In the genomic region with DNA sequence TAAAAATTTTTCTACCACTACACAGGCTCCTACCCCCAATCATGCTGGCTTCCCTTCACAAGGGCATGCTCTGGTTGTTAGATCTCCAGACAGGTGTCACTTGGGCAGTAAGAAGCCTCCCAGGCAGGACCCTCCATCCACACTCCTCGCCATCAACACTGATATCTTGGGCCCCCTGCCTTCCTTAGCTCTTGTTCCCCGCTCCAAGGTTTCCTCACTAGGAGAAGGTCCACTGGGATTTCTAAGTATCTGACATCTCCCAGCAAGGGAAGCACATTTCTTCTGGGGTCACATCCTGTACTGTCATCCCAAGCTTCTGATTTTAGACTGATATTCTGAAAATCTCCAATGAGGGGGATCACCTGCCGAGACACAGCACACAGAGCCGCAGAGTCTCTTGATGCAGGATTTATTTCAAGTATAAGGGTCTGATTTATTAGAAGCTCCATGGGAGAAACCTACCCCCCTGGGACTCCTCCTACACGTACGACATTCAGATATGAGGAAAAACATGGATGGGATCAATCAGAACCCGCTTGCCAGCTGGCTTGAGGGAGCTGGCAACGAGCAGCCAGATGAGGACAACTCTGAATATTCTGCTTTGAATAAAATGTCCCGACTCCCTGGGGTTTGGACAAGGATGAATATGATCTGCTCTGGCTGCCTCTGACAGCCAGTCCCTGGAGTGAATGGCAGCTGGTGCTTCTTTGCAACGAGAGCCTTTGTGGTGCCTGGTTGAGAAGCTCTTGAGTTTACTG, we compare ENCODE assay signal across 17 mouse cellular contexts.
A peak's percentile ranks its signal among the peaks of the same experiment; 100 is the strongest.
DNase-seq lines count a peak whose midpoint lies in the region; ATAC-seq lines count a peak whose summit lies in the region.
"Had no signal": no experiment of that assay in that cellular context is flagged by ENCODE, and none has a peak within 500 bp of the region (broad histone marks: within the 10 kb centered on the region; RNA-seq: fewer than 3 reads in every experiment).

No protein-coding gene starts in this region.

- H3K4me1 ChIP-seq in heart, embryonic 12.5 days (replicated peaks), result no peaks in the 10 kb centered on the region
- H3K4me1 ChIP-seq: forebrain, embryonic 13.5 days; limb, embryonic 15.5 days had no signal

- no peak overlapping the region for H3K4me2 ChIP-seq in heart, embryonic 12.5 days
- H3K4me2 ChIP-seq: forebrain, embryonic 13.5 days; limb, embryonic 15.5 days had no signal

- 78% methylated on average over 10 of the region's 10 CpGs for WGBS in heart, embryonic 12.5 days

- peak; percentile 8 for DNase-seq in cerebellum, adult 11-12 months
- DNase-seq in heart, adult 11 months, result peak; percentile 97
- peak; percentile 2 for DNase-seq in lung, postnatal 14 days
- DNase-seq in lung, postnatal 4 days, result no peak
- DNase-seq in layer of hippocampus, postnatal 36 days, result peak; percentile 2 to 5
- no peak for DNase-seq in spleen, postnatal 14 days (ENCODE audit: low spot score in 2 of 2)
- DNase-seq: right cerebral cortex, postnatal 4 days; thymus, postnatal 14 days had no signal

- no peaks in the 10 kb centered on the region for H3K27me3 ChIP-seq in heart, embryonic 12.5 days (replicated peaks)
- H3K27me3 ChIP-seq: CH12.LX; forebrain, embryonic 13.5 days; limb, embryonic 15.5 days had no signal

- H3K9me3 ChIP-seq in heart, embryonic 12.5 days (replicated peaks), result no peaks in the 10 kb centered on the region
- H3K9me3 ChIP-seq: forebrain, embryonic 13.5 days; limb, embryonic 15.5 days had no signal

- ATAC-seq in cerebellum, adult (ENCODE audit: insufficient number of reproducible peaks, low FRiP score, low TSS enrichment), result no peak
- no peak for ATAC-seq in heart, embryonic 12.5 days (ENCODE audit: insufficient number of reproducible peaks, low FRiP score)
- ATAC-seq: activated CD4-positive, CD25-positive, alpha-beta regulatory T cell, adult 4 months; forebrain, embryonic 13.5 days; intestine, embryonic 16.5 days had no signal

- no peaks in the 10 kb centered on the region for H3K36me3 ChIP-seq in heart, embryonic 12.5 days
- H3K36me3 ChIP-seq: limb, embryonic 15.5 days had no signal

- H3K4me3 ChIP-seq in heart, embryonic 12.5 days, result no peak overlapping the region
- H3K4me3 ChIP-seq: forebrain, embryonic 13.5 days; limb, embryonic 15.5 days; myocyte had no signal

- H3K27ac ChIP-seq in heart, embryonic 12.5 days (ENCODE audit: poor library complexity, severe bottlenecking), result no peak overlapping the region
- H3K27ac ChIP-seq: forebrain, embryonic 13.5 days; kidney, postnatal 0 days; limb, embryonic 15.5 days had no signal

- no peak overlapping the region for H3K9ac ChIP-seq in heart, embryonic 12.5 days
- H3K9ac ChIP-seq: forebrain, embryonic 13.5 days; limb, embryonic 15.5 days had no signal

Comparison
In these comparisons a context has a peak if more than half of its experiments do, and no peak if none do; other contexts are left out.
1. DNase-seq: peak in cerebellum, adult 11-12 months (single experiment), heart, adult 11 months (single experiment), lung, postnatal 14 days (single experiment) and layer of hippocampus, postnatal 36 days (2 of 2); none in lung, postnatal 4 days (0 of 2) and spleen, postnatal 14 days (0 of 2).